Comparison of ENCODE assay signal across 8 mouse cellular contexts in genomic region chr2:38433736-38434135, GRCm38 (mm10).
DNase-seq lines count a peak whose midpoint lies in the region; ATAC-seq and TF ChIP-seq lines count a peak whose summit lies in the region.

No protein-coding gene starts in this region.

- no peak overlapping the region for H3K4me3 ChIP-seq in heart, embryonic 12.5 days
- H3K4me3 ChIP-seq in kidney, postnatal 0 days (replicated peaks; ENCODE audit: low read depth, low read length), result no peak overlapping the region
- H3K4me3 ChIP-seq in neural tube, embryonic 15.5 days (replicated peaks), result no peak overlapping the region

- no peak for ATAC-seq in heart, embryonic 12.5 days (ENCODE audit: insufficient number of reproducible peaks, low FRiP score)
- no peak for ATAC-seq in kidney, postnatal 0 days (replicated peaks; ENCODE audit: low FRiP score, low read depth)
- no peak for ATAC-seq in neural tube, embryonic 15.5 days (ENCODE audit: low FRiP score)

- peak; percentile 6 to 8 for DNase-seq in heart, adult 9 months (ENCODE audit: low spot score in 2 of 2)
- peak; percentile 21 to 29 for DNase-seq in B cell, adult 2 months
- peak; percentile 52 for DNase-seq in NIH3T3 (ENCODE audit: low read depth)
- peak; percentile 57 for DNase-seq in kidney, postnatal 0 days (ENCODE audit: low spot score)
- DNase-seq in right cerebral cortex, adult 18-20 months, result no peak
- no peak for DNase-seq in layer of hippocampus, adult 9-10 months (ENCODE audit: low spot score)

- H3K27me3 ChIP-seq in heart, embryonic 12.5 days (replicated peaks), result no peaks in the 10 kb centered on the region
- H3K27me3 ChIP-seq in kidney, postnatal 0 days (ENCODE audit: insufficient read depth, low read length), result no peaks in the 10 kb centered on the region
- 0 out of 2 replicates have a peak, but pooled peaks cover 2% of the 10 kb centered on the region for H3K27me3 ChIP-seq in neural tube, embryonic 15.5 days (replicated peaks)

- no peaks in the 10 kb centered on the region for H3K36me3 ChIP-seq in heart, embryonic 12.5 days
- H3K36me3 ChIP-seq in kidney, postnatal 0 days (ENCODE audit: insufficient read depth, low read length), result no peaks in the 10 kb centered on the region
- H3K36me3 ChIP-seq in neural tube, embryonic 15.5 days, result no peaks in the 10 kb centered on the region

- TF ChIP-seq CTCF in kidney, postnatal 0 days (IDR thresholded peaks at IDR 0.05; ENCODE audit: low read depth), result peak; percentile 80

- 19% methylated on average over 3 of the region's 3 CpGs for WGBS in heart, embryonic 12.5 days
- WGBS in kidney, postnatal 0 days, result 17% methylated on average over 3 of the region's 3 CpGs
- WGBS in neural tube, embryonic 15.5 days, result 30% methylated on average over 3 of the region's 3 CpGs

- H3K4me1 ChIP-seq in heart, embryonic 12.5 days (replicated peaks), result no peaks in the 10 kb centered on the region
- H3K4me1 ChIP-seq in kidney, postnatal 0 days (replicated peaks; ENCODE audit: insufficient read depth, low read length), result no peaks in the 10 kb centered on the region
- no peaks in the 10 kb centered on the region for H3K4me1 ChIP-seq in neural tube, embryonic 15.5 days

- no peak overlapping the region for H3K27ac ChIP-seq in heart, embryonic 12.5 days (ENCODE audit: poor library complexity, severe bottlenecking)
- no peak overlapping the region for H3K27ac ChIP-seq in kidney, postnatal 0 days
- no peak overlapping the region for H3K27ac ChIP-seq in neural tube, embryonic 15.5 days (replicated peaks)

- no peak overlapping the region for H3K9ac ChIP-seq in heart, embryonic 12.5 days
- no peak overlapping the region for H3K9ac ChIP-seq in kidney, postnatal 0 days (ENCODE audit: low read depth, low read length)
- no peak overlapping the region for H3K9ac ChIP-seq in neural tube, embryonic 15.5 days (replicated peaks)

- H3K9me3 ChIP-seq in heart, embryonic 12.5 days (replicated peaks), result no peaks in the 10 kb centered on the region
- no peaks in the 10 kb centered on the region for H3K9me3 ChIP-seq in kidney, postnatal 0 days (replicated peaks; ENCODE audit: low read length)
- no peaks in the 10 kb centered on the region for H3K9me3 ChIP-seq in neural tube, embryonic 15.5 days (replicated peaks)

- no peak overlapping the region for H3K4me2 ChIP-seq in heart, embryonic 12.5 days
- no peak overlapping the region for H3K4me2 ChIP-seq in kidney, postnatal 0 days (ENCODE audit: low read length)
- no peak overlapping the region for H3K4me2 ChIP-seq in neural tube, embryonic 15.5 days

Comparison
In these comparisons a context has a peak if more than half of its experiments do, and no peak if none do; other contexts are left out.
1. DNase-seq: peak in heart, adult 9 months (2 of 2), B cell, adult 2 months (2 of 2), NIH3T3 (single experiment) and kidney, postnatal 0 days (single experiment); none in right cerebral cortex, adult 18-20 months (single experiment) and layer of hippocampus, adult 9-10 months (single experiment).